Mouse (Mus musculus) G1E (cell line): Measurements from ENCODE around the gene Surf4. TPM values are rescaled to one million over a fixed set of nuclear protein-coding genes. Genes with fewer than 3 reads are reported as not detected.

ENCODE experiments used
- ATAC-seq: 2 replicates; pipeline ENCODE4 v1.8.0; 2016; ENCODE audit warnings: mild to moderate bottlenecking; ENCODE audit not compliant: insufficient number of reproducible peaks, poor library complexity, low FRiP score, severe bottlenecking; ENCODE audit errors: extremely low read depth
- DNase-seq: peaks from one replicate; pipeline ENCODE4 v3.0.0; 2012; ENCODE audit warnings: low spot score
- H3K27me3 ChIP-seq: 2 replicates; pipeline ENCODE4 v1.6.1; 2012; ENCODE audit warnings: mild to moderate bottlenecking, low read length, inconsistent platforms; ENCODE audit not compliant: insufficient read depth
- H3K36me3 ChIP-seq: replicated peaks from 2 replicates; pipeline ENCODE3; 2012; ENCODE audit warnings: mild to moderate bottlenecking, inconsistent platforms
- H3K4me1 ChIP-seq: 2 replicates; pipeline ENCODE4 v1.6.1; 2012; ENCODE audit warnings: low read depth, low read length, inconsistent platforms, mixed read lengths; ENCODE audit not compliant: insufficient read depth
- H3K4me3 ChIP-seq: 2 replicates; pipeline ENCODE4 v1.5.1; 2012; ENCODE audit warnings: low read depth, mild to moderate bottlenecking, inconsistent platforms, low read length, moderate library complexity, mixed read lengths
- H3K9me3 ChIP-seq: replicated peaks from 2 replicates; pipeline ENCODE4 v1.6.1; 2012; ENCODE audit warnings: inconsistent platforms
- CTCF ChIP-seq: IDR thresholded peaks from 2 replicates; pipeline ENCODE4 v1.5.1; 2012; ENCODE audit warnings: low read depth, low read length, inconsistent platforms, mixed read lengths
- GATA1 ChIP-seq: IDR thresholded peaks from 2 replicates; pipeline ENCODE4 v1.6.1; 2012; ENCODE audit warnings: borderline replicate concordance, low read length, inconsistent platforms, mixed read lengths
- GATA2 ChIP-seq: IDR thresholded peaks from 2 replicates; pipeline ENCODE4 v1.6.1; 2012; ENCODE audit warnings: low read depth, low read length, inconsistent platforms, borderline replicate concordance
- POLR2AphosphoS5 ChIP-seq: IDR thresholded peaks from 2 replicates; pipeline ENCODE4 v1.6.1; 2012; ENCODE audit warnings: low read depth, low read length, inconsistent platforms; ENCODE audit not compliant: insufficient replicate concordance
- TAL1 ChIP-seq: conservative IDR thresholded peaks from 2 replicates; pipeline ENCODE4 v1.6.1; 2012; ENCODE audit warnings: low read depth, low read length, inconsistent platforms, mixed read lengths
- polyA plus RNA-seq: library from polyadenylated mRNA; stranded (reverse); fragments of >175 nt; gene quantifications from 2 replicates; pipeline ENCODE4 v1.2.3, GENCODE M21; 2012
- total RNA-seq, 2 experiments: library from RNA; stranded (forward) in 1 of 2; stranded (reverse) in 1 of 2; fragments of 200-1000 nt in 1 of 2; fragments of >200 nt in 1 of 2; fragmentation: Nextera tagmentation in 1 of 2; gene quantifications; 2 replicates each; pipeline ENCODE4 v1.2.3; 2014 to 2017

Gene Surf4
- total and polyA plus RNA-seq, 3 experiments, result 72.9 to 88.0 (median 80.7) TPM

DNA sequence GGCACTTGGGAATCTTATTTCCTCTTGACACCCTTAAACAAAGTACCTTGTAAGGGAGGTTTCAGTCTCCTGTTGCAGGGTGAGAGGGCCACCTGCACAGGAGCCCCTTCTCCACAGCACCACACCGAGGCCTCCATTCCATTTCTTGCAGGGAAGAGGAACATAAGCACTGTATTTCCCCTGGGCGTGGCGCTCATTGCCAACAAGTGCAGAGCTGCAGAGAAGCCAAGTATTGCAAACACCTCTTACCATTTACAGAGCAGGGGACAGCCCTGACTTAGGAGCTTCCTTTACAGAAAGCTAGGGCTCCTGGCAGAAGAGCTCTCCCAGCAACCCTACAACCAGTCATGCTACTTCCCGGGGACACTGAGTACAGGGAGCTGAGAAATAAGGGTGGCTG is 18.5 kb upstream of the Surf4 start:
- Histone ChIP-seq H3K9me3 (no peaks in the 10 kb centered on the region), H3K27me3 (no peaks in the 10 kb centered on the region), H3K36me3 (peaks cover 93% of the 10 kb centered on the region), H3K4me3 (no peak overlapping the region), H3K4me1 (peaks cover 7% of the 10 kb centered on the region; the same call in 1 of the 2 replicates)
- DNase-seq (no peak), ATAC-seq (no peak)
- TF ChIP-seq GATA2 (no peak), CTCF (no peak), GATA1 (no peak), POLR2AphosphoS5 (no peak), TAL1 (no peak)

DNA sequence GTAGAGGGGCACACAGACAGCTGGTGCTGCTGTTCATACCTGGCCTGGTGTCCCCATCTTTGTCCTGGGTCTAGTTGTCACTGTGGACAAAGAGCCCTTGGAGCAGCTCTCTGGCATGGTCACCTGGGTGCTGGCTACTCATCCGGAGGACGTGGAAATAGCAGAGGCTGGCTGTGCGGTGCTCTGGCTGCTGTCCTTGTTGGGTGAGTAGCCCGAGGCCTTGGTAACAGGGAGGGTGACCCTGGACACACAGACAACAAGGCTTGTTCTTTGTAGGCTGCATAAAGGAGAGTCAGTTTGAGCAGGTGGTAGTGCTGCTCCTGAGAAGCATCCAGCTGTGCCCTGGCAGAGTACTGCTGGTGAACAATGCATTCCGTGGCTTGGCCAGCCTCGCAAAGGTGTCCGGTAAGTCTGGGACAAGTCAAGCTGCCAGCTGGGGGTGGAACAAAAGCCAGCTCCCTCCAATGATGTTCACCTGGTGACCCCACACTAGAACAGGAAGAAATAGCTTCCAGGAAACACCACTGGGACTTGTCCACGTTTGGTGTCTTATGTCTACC is 17.7 kb upstream of the Surf4 start:
- Histone ChIP-seq H3K36me3 (peaks cover 93% of the 10 kb centered on the region), H3K27me3 (no peaks in the 10 kb centered on the region; the same call in 1 of the 2 replicates), H3K4me3 (no peak overlapping the region), H3K4me1 (peaks cover 7% of the 10 kb centered on the region; the same call in 1 of the 2 replicates), H3K9me3 (no peaks in the 10 kb centered on the region)
- DNase-seq (no peak), ATAC-seq (no peak)
- TF ChIP-seq POLR2AphosphoS5, result no peak
- no peak for TF ChIP-seq GATA2
- no peak for TF ChIP-seq GATA1
- no peak for TF ChIP-seq TAL1
- no peak for TF ChIP-seq CTCF

DNA sequence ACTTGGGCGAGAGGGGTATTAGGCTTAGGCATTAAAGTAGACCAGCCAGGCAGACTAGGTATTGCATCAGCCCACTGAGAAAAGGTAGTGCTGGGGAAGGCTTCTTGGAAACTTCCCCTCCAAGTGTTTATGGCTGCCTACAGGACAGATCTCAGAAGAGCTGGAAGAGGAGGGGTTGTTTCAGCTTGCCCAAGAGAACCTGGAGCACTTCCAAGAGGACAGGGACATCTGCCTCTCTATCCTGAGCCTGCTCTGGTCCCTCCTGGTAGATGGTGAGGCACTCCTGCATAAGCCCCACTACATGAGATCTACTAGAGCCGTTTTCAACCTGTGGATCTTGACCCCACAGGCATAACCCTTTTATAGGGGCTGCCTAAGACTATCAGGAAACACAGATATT is 16.7 kb upstream of the Surf4 start:
- Histone ChIP-seq H3K4me1 (peaks cover 7% of the 10 kb centered on the region; the same call in 1 of the 2 replicates), H3K4me3 (no peak overlapping the region), H3K36me3 (peaks cover 84% of the 10 kb centered on the region), H3K27me3 (peaks cover 3% of the 10 kb centered on the region), H3K9me3 (no peaks in the 10 kb centered on the region)
- ATAC-seq (no peak), DNase-seq (no peak)
- TF ChIP-seq GATA1 (no peak), POLR2AphosphoS5 (no peak), GATA2 (no peak), CTCF (no peak), TAL1 (no peak)

DNA sequence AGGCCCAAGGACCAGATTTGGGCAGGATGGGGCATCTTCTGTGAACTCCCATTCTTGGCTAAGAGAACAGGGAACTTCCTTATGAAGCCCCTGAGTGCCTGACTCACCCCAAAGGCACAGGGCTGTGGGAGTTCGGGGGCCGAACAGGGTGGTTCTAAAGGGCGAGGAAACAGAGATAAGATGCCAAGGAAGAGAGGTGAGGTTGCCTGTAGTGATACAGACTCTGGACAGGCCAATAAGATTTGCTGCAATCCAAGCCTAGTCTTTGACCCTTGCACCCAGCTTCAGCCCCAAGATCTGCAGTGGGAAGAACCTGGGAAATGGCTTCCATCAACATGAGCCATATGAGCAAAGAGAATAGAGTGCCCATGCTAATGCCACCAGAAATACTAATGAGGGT is 9.5 kb upstream of the Surf4 start:
- ATAC-seq (no peak), DNase-seq (no peak)
- H3K4me1 ChIP-seq, result peaks cover 6% of the 10 kb centered on the region
- no peaks in the 10 kb centered on the region for H3K9me3 ChIP-seq
- H3K36me3 ChIP-seq, result peaks cover 17% of the 10 kb centered on the region
- H3K27me3 ChIP-seq, result peaks cover 59% of the 10 kb centered on the region
- no peak overlapping the region for H3K4me3 ChIP-seq
- TF ChIP-seq POLR2AphosphoS5 (no peak), CTCF (no peak), TAL1 (no peak), GATA1 (no peak), GATA2 (no peak)

DNA sequence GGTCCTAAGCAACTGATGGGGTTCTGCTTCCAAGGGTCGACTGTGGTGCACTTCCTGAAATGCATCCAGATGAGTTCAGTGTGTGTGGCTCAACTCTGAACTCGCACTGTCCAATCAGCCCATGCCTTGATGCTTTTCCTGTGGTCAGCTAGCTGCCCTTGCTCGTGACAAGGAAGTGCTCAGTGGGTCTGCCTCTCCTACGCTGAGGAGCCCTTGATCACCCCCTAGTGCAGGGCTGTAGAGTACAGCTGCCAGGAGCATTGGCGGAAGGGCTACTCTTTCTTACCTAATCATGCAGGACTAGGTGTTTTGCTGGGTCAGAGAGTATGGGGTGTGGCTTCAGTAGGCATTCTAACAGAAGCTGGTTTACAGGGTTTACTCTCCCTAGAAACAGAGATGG is 7.8 kb upstream of the Surf4 start:
- no peak for ATAC-seq
- TF ChIP-seq POLR2AphosphoS5, result no peak
- TF ChIP-seq CTCF, result no peak
- TF ChIP-seq TAL1, result no peak
- no peak for TF ChIP-seq GATA2
- TF ChIP-seq GATA1, result no peak
- Histone ChIP-seq H3K36me3 (peaks cover 2% of the 10 kb centered on the region), H3K4me3 (no peak overlapping the region), H3K4me1 (peaks cover 6% of the 10 kb centered on the region), H3K9me3 (no peaks in the 10 kb centered on the region), H3K27me3 (peaks cover 59% of the 10 kb centered on the region)
- DNase-seq, result no peak

DNA sequence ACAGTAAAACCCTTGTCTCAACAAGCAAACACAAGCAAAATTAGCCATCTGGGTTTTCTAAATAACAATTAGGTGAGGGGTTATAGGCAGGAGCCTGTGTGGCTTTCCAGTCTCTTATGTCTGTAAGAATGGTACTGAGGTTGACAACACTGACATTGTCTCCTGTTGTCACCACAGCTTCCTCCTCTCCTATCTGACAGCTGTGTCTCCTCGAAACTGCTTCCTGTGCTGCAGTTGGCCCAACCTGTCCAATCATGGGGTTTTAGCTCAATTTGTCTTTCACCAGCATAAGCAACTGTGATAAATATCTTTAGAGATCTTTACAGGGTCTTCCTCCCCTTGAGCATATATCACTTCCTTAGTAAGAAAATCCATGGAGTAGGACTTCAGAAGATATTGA is 2.7 kb upstream of the Surf4 start:
- H3K4me3 ChIP-seq, result no peak overlapping the region

DNA sequence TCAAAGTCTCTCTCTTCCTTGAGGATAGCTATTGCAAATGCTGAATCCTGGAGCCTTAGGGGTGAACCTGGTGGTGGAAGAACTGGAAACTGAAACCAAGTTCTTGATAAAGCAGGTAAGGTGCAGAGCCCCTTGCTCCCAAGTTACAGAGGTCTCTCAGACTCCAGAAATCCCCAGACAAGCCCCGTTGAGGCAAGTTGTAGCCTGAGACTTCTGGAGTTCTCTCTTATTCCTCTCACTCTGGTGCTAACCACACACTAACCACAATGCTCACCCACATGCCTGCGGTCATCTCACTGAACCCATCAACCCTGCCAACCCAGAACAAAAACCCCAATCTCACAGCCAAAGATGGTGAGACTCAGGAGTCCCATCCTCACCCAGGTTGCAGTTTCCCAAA is 1.6 kb upstream of the Surf4 start:
- H3K27me3 ChIP-seq, result peaks cover 14% of the 10 kb centered on the region
- no peak overlapping the region for H3K4me3 ChIP-seq
- peaks cover 52% of the 10 kb centered on the region for H3K4me1 ChIP-seq
- H3K9me3 ChIP-seq, result no peaks in the 10 kb centered on the region
- DNase-seq, result no peak
- TF ChIP-seq GATA2, result no peak
- no peak for TF ChIP-seq TAL1
- TF ChIP-seq GATA1, result no peak
- no peak for TF ChIP-seq CTCF
- TF ChIP-seq POLR2AphosphoS5, result no peak
- H3K36me3 ChIP-seq, result peaks cover 17% of the 10 kb centered on the region
- no peak for ATAC-seq

More for the DNA sequence above, 2.7 kb upstream of the Surf4 start:
- ATAC-seq (no peak), DNase-seq (no peak)
- peaks cover 43% of the 10 kb centered on the region for H3K4me1 ChIP-seq
- peaks cover 25% of the 10 kb centered on the region for H3K27me3 ChIP-seq
- no peak for TF ChIP-seq POLR2AphosphoS5
- no peak for TF ChIP-seq CTCF
- no peak for TF ChIP-seq GATA2
- no peak for TF ChIP-seq GATA1
- no peak for TF ChIP-seq TAL1
- H3K9me3 ChIP-seq, result no peaks in the 10 kb centered on the region
- peaks cover 5% of the 10 kb centered on the region for H3K36me3 ChIP-seq
